Mouse (Mus musculus): ENCODE results near the gene Sema3b.

Gene Sema3b

DNA sequence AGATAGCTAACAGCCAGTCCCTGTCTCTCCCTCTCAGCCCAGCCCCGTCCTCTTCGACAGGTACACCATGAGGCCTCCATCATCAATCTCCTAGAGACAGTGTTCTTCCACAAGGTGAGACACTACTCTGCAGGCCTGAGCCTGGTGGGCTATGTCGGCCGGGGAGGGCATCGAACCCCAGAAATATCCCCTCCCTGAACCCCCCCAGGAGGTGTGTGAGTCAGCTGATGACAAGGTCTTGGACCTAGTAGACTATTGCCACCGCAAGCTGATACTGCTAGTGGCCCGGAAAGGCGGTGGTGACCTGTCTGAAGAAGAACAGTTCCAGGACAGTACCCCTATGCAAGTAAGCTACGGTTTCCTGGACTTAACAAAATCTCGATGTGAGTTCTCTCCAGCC is 60.2 kb downstream of the Sema3b start:
- DNase-seq (ENCODE audit: low read depth, low spot score), result no peak

GRCm38 (mm10) chr9:107547957-107548356 is 61.1 kb downstream of the Sema3b start:
- no peak for DNase-seq (ENCODE audit: low read depth, low spot score)
